Mouse (Mus musculus): ENCODE data around the gene Acsm5. TPM values are rescaled to one million over a fixed set of nuclear protein-coding genes. Genes with fewer than 3 reads are reported as not detected.
A peak's percentile ranks its signal among the peaks of the same experiment; 100 is the strongest.

Gene Acsm5
- not detected in 2 replicates for polyA plus RNA-seq (2016; fragmentation: Nextera tagmentation; extraction: Ambion mirVana)

- Histone ChIP-seq H3K4me1 (replicated peaks) (no peaks in the 10 kb centered on the region), H3K4me3 (no peak within 1 kb of the TSS), H3K27me3 (ENCODE audit: insufficient read depth, poor library complexity, severe bottlenecking) (no peaks in the 10 kb centered on the region), H3K36me3 (no peaks in the 10 kb centered on the region), H3K9me3 (no peaks in the 10 kb centered on the region), H3K27ac (no peak within 1 kb of the TSS)
- no peak for DNase-seq (ENCODE audit: low spot score)
- 72% methylated on average over 5 of the region's 5 CpGs for WGBS
Measured at GRCm38 (mm10) chr7:119519163-119519562, at the start of gene Acsm5. Acsm5 (plus strand) TSS chr7:119519463.

GRCm38 (mm10) chr7:119476500-119477389, 42.5 kb upstream of the Acsm5 start:
- WGBS, result 77% methylated on average over 33 of the region's 33 CpGs
- no peak overlapping the region for H3K4me3 ChIP-seq
- H3K36me3 ChIP-seq, result no peaks in the 10 kb centered on the region
- no peaks in the 10 kb centered on the region for H3K27me3 ChIP-seq (ENCODE audit: insufficient read depth, poor library complexity, severe bottlenecking)
- no peak overlapping the region for H3K27ac ChIP-seq
- H3K4me1 ChIP-seq (replicated peaks), result no peaks in the 10 kb centered on the region
- no peak for DNase-seq (ENCODE audit: low spot score)
- H3K9me3 ChIP-seq, result no peaks in the 10 kb centered on the region

DNA sequence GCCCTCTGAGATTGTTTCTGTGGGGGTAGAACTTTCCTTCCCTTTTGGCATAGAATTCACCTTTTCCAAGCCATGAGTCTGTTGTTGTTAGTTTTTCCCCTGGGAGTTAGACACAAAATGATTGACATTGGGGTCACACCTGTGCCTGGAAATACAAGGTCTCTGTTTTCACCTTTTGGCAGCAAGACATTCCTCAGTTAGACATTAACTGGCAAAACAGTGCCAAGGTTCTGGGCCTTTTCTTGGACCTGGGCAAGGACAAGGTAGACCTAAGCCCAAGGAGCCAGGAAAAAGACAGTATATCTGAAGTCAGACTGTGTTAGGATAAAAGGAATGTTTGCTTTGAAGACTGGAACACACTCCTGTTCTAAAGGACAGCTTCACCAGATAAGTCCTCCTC, 40.0 kb upstream of the Acsm5 start, which contains the start of gene Umod:
Gene Umod, minus strand, starts transcription at position 27 of the 400 bp plus-strand sequence.
- no peak for DNase-seq (ENCODE audit: low spot score)
- H3K27me3 ChIP-seq (ENCODE audit: insufficient read depth, poor library complexity, severe bottlenecking), result no peaks in the 10 kb centered on the region
- no peaks in the 10 kb centered on the region for H3K36me3 ChIP-seq
- H3K27ac ChIP-seq, result no peak within 1 kb of the TSS
- H3K4me1 ChIP-seq (replicated peaks), result no peaks in the 10 kb centered on the region
- no peaks in the 10 kb centered on the region for H3K9me3 ChIP-seq
- H3K4me3 ChIP-seq, result no peak within 1 kb of the TSS

DNA sequence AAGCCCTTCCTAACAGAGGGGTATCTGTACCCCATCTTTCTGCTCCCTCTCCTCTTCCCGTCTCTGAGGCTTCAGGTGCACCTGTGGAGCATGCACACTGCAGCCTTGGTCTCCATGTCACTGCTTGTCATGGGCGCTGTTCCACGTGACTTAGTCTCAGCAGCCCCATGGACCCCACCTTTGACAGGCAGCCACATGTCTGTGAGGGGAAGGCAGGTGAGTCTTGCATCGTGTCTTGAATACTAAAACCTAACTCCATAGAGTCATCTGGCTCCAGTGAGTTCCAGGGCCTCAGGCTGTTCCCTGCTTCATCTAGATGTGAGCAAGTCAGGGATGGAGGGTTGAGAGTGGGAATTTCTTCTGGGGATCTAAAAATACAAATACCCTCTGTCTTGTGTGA, 35.1 kb upstream of the Acsm5 start:
- no peak overlapping the region for H3K4me3 ChIP-seq
- no peaks in the 10 kb centered on the region for H3K9me3 ChIP-seq
- H3K36me3 ChIP-seq, result no peaks in the 10 kb centered on the region
- no peaks in the 10 kb centered on the region for H3K27me3 ChIP-seq (ENCODE audit: insufficient read depth, poor library complexity, severe bottlenecking)
- no peak for DNase-seq (ENCODE audit: low spot score)
- H3K27ac ChIP-seq, result no peak overlapping the region
- H3K4me1 ChIP-seq (replicated peaks), result no peaks in the 10 kb centered on the region
- WGBS, result 88% methylated on average over 4 of the region's 4 CpGs

DNA sequence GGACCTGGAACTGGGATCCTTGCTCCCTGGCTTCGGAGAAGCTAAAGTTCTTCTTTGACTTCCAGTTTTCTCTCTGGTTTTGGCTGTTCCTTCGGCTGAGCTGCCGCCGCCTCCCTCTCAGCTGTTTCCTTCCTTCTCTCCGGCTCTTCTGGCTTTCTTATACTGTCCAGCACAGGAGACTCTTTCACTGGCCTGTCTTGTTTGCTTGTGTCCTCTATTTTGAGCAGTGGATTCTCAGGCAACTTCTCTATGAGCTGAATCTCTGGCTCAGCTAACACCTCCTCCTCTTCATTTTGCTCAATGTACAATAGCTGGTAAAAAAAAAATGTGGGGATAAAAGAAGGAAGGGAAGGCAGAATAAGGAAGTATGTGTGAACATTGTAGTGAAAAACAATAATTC, 32.6 kb upstream of the Acsm5 start:
- Histone ChIP-seq H3K36me3 (no peaks in the 10 kb centered on the region), H3K27ac (no peak overlapping the region), H3K4me1 (replicated peaks) (no peaks in the 10 kb centered on the region), H3K4me3 (no peak overlapping the region), H3K27me3 (ENCODE audit: insufficient read depth, poor library complexity, severe bottlenecking) (no peaks in the 10 kb centered on the region), H3K9me3 (no peaks in the 10 kb centered on the region)
- WGBS, result 90% methylated on average over 5 of the region's 5 CpGs
- no peak for DNase-seq (ENCODE audit: low spot score)

GRCm38 (mm10) chr7:119490041-119490780, 29.1 kb upstream of the Acsm5 start:
- Histone ChIP-seq H3K27ac (no peak overlapping the region), H3K27me3 (ENCODE audit: insufficient read depth, poor library complexity, severe bottlenecking) (no peaks in the 10 kb centered on the region), H3K9me3 (no peaks in the 10 kb centered on the region), H3K36me3 (no peaks in the 10 kb centered on the region), H3K4me3 (no peak overlapping the region), H3K4me1 (replicated peaks) (no peaks in the 10 kb centered on the region)
- WGBS, result 84% methylated on average over 4 of the region's 4 CpGs
- DNase-seq (ENCODE audit: low spot score), result no peak

DNA sequence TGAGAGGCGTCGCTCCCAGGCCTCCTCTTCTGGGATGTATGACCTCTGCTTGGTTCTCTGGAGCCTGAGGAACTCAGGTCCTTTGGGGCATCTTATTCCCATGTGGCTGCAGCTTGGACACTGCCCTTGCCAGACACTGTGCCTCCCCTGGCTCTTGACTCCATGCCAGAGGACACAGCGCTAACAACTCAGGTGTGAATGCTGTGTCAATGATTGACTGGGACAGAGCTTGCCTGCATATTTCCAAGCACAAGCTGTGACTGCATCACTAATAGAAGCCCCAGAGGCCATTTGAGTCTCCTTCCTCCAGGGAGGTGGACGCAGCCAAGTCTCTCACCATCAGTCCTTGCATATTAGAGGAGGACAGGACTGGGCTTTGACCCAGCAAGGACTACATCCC, 8.1 kb upstream of the Acsm5 start:
- no peak for DNase-seq (ENCODE audit: low spot score)
- H3K36me3 ChIP-seq, result no peaks in the 10 kb centered on the region
- H3K9me3 ChIP-seq, result no peaks in the 10 kb centered on the region
- H3K4me1 ChIP-seq (replicated peaks), result no peaks in the 10 kb centered on the region
- H3K27ac ChIP-seq, result no peak overlapping the region
- H3K27me3 ChIP-seq (ENCODE audit: insufficient read depth, poor library complexity, severe bottlenecking), result no peaks in the 10 kb centered on the region
- no peak overlapping the region for H3K4me3 ChIP-seq
- WGBS, result 92% methylated on average over 4 of the region's 4 CpGs

DNA sequence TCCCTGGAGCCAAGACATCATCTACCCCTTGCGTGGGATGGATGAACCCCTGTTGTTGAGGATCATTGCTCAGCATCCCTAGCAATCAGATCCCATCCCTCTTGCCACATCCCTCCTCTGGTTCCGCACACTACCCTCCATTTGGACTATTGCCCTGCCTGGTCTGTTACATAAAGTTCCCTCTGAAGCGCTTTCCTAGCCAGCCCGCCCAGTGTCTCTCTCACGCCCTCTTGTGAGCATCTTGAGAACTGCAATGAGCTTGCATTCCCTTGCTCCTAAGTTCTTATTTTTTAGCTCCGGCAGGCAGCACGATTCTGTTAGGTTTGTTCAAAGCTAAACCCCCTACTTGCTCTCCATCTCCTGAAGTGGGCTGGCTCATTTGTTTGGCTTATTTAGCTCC, 6.2 kb upstream of the Acsm5 start:
- no peaks in the 10 kb centered on the region for H3K4me1 ChIP-seq (replicated peaks)
- no peaks in the 10 kb centered on the region for H3K27me3 ChIP-seq (ENCODE audit: insufficient read depth, poor library complexity, severe bottlenecking)
- DNase-seq (ENCODE audit: low spot score), result peak; percentile 60
- H3K4me3 ChIP-seq, result no peak overlapping the region
- no peaks in the 10 kb centered on the region for H3K9me3 ChIP-seq
- H3K27ac ChIP-seq, result no peak overlapping the region
- WGBS, result 32% methylated on average over 7 of the region's 7 CpGs
- H3K36me3 ChIP-seq, result no peaks in the 10 kb centered on the region

- 73% methylated on average over 10 of the region's 10 CpGs for WGBS
- Histone ChIP-seq H3K27ac (no peak overlapping the region), H3K4me3 (no peak overlapping the region), H3K4me1 (replicated peaks) (no peaks in the 10 kb centered on the region), H3K27me3 (ENCODE audit: insufficient read depth, poor library complexity, severe bottlenecking) (no peaks in the 10 kb centered on the region), H3K9me3 (no peaks in the 10 kb centered on the region), H3K36me3 (no peaks in the 10 kb centered on the region)
- peak; percentile 15 for DNase-seq (ENCODE audit: low spot score)
Measured at GRCm38 (mm10) chr7:119515492-119516271, 3.6 kb upstream of the Acsm5 start.

GRCm38 (mm10) chr7:119516272-119516558, 3.0 kb upstream of the Acsm5 start:
- no peak overlapping the region for H3K27ac ChIP-seq

DNA sequence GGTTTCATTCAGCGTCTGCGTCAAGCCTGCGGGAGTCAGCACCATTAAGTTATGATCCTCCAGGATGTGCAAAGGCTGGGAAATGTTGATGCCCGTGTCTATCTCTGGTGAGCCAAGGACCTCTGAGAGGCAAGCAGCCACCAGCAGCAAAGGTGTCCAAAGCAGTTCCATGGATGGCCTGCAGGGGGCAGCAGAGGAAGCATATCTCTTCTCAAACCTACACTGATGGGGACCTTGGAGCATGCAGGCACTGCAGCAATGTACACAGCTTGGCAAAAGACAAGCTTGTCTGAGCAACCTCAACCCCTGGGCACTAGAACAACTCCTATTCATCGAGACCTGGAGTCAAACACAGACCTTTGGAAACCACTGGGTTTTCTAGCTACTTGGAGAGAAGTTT, 391 bp downstream of the Acsm5 start:
- Histone ChIP-seq H3K27me3 (ENCODE audit: insufficient read depth, poor library complexity, severe bottlenecking) (no peaks in the 10 kb centered on the region), H3K27ac (no peak overlapping the region), H3K4me1 (replicated peaks) (no peaks in the 10 kb centered on the region), H3K4me3 (no peak overlapping the region), H3K9me3 (no peaks in the 10 kb centered on the region), H3K36me3 (no peaks in the 10 kb centered on the region)
- 48% methylated on average over 5 of the region's 5 CpGs for WGBS
- peak; percentile 74 for DNase-seq (ENCODE audit: low spot score)

More at GRCm38 (mm10) chr7:119516272-119516558, 3.0 kb upstream of the Acsm5 start:
- Histone ChIP-seq H3K9me3 (no peaks in the 10 kb centered on the region), H3K36me3 (no peaks in the 10 kb centered on the region), H3K4me1 (replicated peaks) (no peaks in the 10 kb centered on the region), H3K27me3 (ENCODE audit: insufficient read depth, poor library complexity, severe bottlenecking) (no peaks in the 10 kb centered on the region), H3K4me3 (no peak overlapping the region)
- WGBS, result 90% methylated on average over 7 of the region's 7 CpGs
- DNase-seq (ENCODE audit: low spot score), result no peak

GRCm38 (mm10) chr7:119521816-119522215, 2.6 kb downstream of the Acsm5 start:
- Histone ChIP-seq H3K4me1 (replicated peaks) (no peaks in the 10 kb centered on the region), H3K36me3 (no peaks in the 10 kb centered on the region), H3K9me3 (no peaks in the 10 kb centered on the region), H3K27ac (no peak overlapping the region), H3K4me3 (no peak overlapping the region), H3K27me3 (ENCODE audit: insufficient read depth, poor library complexity, severe bottlenecking) (no peaks in the 10 kb centered on the region)
- DNase-seq (ENCODE audit: low spot score), result no peak
- WGBS, result 81% methylated on average over 3 of the region's 3 CpGs

GRCm38 (mm10) chr7:119522385-119522784, 3.1 kb downstream of the Acsm5 start:
- no peaks in the 10 kb centered on the region for H3K4me1 ChIP-seq (replicated peaks)
- no peak for DNase-seq (ENCODE audit: low spot score)
- H3K9me3 ChIP-seq, result no peaks in the 10 kb centered on the region
- no peaks in the 10 kb centered on the region for H3K27me3 ChIP-seq (ENCODE audit: insufficient read depth, poor library complexity, severe bottlenecking)
- WGBS, result 90% methylated on average over 1 of the region's 1 CpGs
- H3K27ac ChIP-seq, result no peak overlapping the region
- H3K36me3 ChIP-seq, result no peaks in the 10 kb centered on the region
- no peak overlapping the region for H3K4me3 ChIP-seq
